Mouse (Mus musculus): ENCODE results near the gene Hist1h3d. TPM values are rescaled to one million over a fixed set of nuclear protein-coding genes. Genes with fewer than 3 reads are reported as not detected.
"Not testable (repeated sequence)": the region's sequence is repeated elsewhere in the genome, so short reads cannot be mapped to it uniquely, and the experiment has no call there.

Gene Hist1h3d
- polyA plus RNA-seq, 1 experiment from 2014 or later, result 4.8 TPM

DNA sequence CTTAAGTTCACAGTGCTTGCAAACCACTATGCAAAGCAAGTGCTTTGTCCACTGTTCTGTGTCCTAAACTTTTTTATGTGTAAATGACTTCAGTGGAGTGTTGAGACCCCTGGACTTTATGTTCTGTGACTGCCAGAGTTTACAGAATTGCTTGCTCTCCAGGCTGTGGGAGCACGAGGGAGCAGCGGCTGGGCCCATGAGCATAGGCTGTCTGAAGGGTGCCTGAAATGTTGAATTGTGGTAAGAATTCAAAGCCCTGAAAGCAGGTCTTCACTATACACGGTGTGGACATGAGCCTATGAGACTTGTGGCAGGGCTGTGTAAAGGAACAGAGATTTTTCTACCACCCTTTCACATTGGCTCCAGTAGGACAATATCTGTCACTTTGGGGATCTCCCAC is 36.1 kb downstream of the Hist1h3d start:
- Histone ChIP-seq H3K36me3 (no peaks in the 10 kb centered on the region), H3K4me3 (no peak overlapping the region), H3K4me1 (replicated peaks) (no peaks in the 10 kb centered on the region), H3K27ac (no peak overlapping the region), H3K27me3 (ENCODE audit: insufficient read depth, poor library complexity, severe bottlenecking) (no peaks in the 10 kb centered on the region), H3K9me3 (no peaks in the 10 kb centered on the region)
- WGBS, result 89% methylated on average over 3 of the region's 3 CpGs
- no peak for DNase-seq (ENCODE audit: low spot score)

DNA sequence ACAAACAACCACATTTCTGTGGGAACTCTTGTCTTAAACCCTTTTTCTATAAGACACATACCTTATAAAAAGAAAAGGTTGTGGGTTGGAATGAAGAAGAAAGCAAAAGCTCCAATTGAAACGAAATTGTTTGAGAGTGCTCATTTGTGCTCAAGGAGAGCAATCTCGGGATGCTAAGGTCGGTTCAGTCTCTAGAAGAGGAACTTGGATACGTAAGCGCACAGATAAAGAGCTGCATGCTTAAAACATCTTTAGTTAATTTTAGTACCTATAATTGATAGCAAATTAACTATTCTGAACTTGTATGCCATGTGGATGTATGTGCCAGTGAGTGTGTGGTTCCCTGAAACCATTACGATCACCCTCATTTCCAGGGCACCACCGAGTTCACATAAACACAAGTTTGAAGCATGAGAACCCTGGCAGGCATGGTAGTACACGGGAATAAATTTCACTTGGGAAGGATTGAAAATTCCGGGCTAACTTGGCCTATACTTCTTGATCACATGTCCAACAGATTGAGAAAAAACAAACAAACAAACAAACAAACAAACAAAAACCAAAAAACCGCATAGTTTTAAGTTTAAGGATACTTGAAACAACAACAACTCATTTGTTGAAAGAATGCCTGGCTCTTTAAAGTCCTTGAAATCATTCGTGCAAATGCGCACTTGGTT is 44.6 kb downstream of the Hist1h3d start:
- 61% methylated on average over 12 of the region's 12 CpGs for WGBS

DNA sequence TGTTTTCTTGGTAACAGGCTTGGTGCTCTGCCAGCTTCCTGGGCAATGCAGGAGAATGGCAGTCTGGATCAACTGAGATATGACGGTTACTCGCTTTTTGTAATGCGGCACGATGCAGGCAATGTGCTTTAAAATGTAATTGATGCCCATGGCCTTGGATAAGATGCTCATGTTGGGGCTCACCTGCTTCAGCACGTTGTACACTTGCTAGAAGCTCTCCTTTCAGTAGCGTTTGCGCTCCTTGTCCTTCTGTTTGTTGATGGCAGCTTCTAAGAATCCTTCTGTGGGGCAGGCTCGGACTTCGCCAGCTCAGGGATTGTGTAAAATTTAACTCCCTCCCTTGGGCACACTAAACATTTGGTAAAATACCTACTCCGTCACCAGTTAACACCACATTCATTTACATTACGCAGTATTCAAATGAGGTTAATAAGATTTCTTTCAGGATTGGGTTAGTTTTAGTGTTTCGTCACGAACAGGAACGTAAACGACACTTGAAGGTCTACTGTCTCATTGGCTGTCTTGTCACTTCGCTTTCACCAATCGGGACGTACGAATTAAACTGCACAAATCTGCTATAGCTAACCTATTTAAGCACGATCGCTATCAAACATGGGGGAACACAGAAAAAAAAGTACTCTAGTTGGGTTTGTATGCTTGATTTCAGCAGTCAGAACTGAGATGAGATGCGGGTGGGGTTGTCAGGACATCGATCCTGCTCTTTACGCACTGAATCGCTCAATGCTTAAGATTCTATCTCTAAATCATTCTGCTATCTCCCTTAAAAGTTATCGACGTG is 45.4 kb downstream of the Hist1h3d start, which contains the start of gene Hist1h2be:
TSS of gene Hist1h2be (minus strand) at position 392 of the 799 bp plus-strand sequence.
- no peaks in the 10 kb centered on the region for H3K9me3 ChIP-seq
- no peaks in the 10 kb centered on the region for H3K36me3 ChIP-seq
- H3K27ac ChIP-seq, result peak within 1 kb of the TSS; percentile 95
- H3K4me3 ChIP-seq, result peak within 1 kb of the TSS; percentile 71
- WGBS, result 2% methylated on average over 27 of the region's 27 CpGs
- DNase-seq (ENCODE audit: low spot score), result peak; percentile 76
- no peaks in the 10 kb centered on the region; the same call in 1 of the 2 replicates for H3K27me3 ChIP-seq (ENCODE audit: insufficient read depth, poor library complexity, severe bottlenecking)
- peaks cover 19% of the 10 kb centered on the region for H3K4me1 ChIP-seq (replicated peaks)

More for the DNA sequence above, 44.6 kb downstream of the Hist1h3d start:
- Histone ChIP-seq H3K4me3 (peak overlapping the region; percentile 71), H3K9me3 (no peaks in the 10 kb centered on the region), H3K27ac (peak overlapping the region; percentile 95), H3K4me1 (replicated peaks) (peaks cover 19% of the 10 kb centered on the region), H3K27me3 (ENCODE audit: insufficient read depth, poor library complexity, severe bottlenecking) (no peaks in the 10 kb centered on the region; the same call in 1 of the 2 replicates), H3K36me3 (no peaks in the 10 kb centered on the region)
- DNase-seq (ENCODE audit: low spot score), result no peak

DNA sequence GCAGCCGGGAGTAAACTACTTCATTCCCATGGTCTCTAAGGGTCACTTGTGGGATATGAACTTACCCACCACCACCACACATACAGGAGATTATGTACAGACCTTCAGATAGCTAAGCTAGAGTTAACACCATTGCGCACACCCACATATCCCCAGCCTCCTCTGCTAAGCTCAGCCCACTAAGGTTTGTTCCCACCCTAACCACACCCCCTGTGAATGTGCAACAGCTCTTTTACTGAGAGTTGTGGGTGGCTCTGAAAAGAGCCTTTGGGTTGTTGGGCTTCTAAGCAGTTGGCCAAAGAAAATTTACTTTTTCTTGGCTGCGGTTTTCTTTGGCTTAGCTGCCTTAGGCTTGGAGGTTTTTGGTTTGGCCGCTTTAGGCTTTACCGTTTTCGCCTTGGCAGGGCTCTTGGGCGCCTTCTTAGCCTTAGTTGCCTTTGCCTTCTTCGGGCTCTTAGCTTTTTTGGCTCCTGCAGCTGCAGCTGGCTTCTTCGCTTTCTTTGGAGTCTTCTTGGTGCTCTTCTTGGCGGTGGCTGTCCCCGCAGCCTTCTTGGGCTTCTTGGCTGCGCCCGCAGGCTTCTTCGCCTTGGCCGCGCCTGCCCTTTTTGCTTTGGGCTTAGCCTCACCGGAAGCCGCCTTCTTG is 46.1 kb downstream of the Hist1h3d start:
- Histone ChIP-seq H3K9me3 (no peaks in the 10 kb centered on the region), H3K36me3 (no peaks in the 10 kb centered on the region), H3K27ac (peak overlapping the region; percentile 95), H3K4me3 (peak overlapping the region; percentile 71), H3K4me1 (replicated peaks) (peaks cover 19% of the 10 kb centered on the region), H3K27me3 (ENCODE audit: insufficient read depth, poor library complexity, severe bottlenecking) (no peaks in the 10 kb centered on the region; the same call in 1 of the 2 replicates)
- peak; percentile 51 for DNase-seq (ENCODE audit: low spot score)
- WGBS, result 1% methylated on average over 18 of the region's 18 CpGs

DNA sequence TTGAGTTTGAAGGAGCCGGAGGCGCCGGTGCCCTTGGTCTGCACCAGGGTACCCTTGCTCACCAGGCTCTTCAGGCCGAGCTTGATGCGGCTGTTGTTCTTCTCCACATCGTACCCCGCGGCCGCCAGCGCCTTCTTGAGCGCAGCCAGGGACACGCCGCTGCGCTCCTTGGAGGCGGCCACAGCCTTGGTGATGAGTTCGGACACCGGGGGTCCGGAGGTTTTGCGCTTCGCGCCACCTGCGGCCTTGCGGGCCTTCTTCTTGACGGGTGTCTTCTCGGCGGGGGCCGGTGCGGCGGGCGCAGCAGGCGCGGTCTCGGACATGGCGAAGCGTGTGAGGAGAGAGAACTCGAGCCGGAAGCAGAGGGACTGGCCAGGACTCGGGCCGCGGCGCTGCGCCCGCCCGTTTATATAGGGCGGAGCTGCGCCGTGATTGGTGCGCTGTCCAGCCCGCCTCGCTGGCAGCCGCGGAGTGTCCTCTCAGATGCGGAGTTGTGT is 46.7 kb downstream of the Hist1h3d start, which contains the start of gene Hist1h1e:
TSS of gene Hist1h1e (minus strand) at position 384 of the 497 bp plus-strand sequence.
- not testable (repeated sequence) for H3K36me3 ChIP-seq; H3K9me3 ChIP-seq; H3K27me3 ChIP-seq (ENCODE audit: insufficient read depth, poor library complexity, severe bottlenecking)
- H3K27ac ChIP-seq, result peak within 1 kb of the TSS; percentile 95
- WGBS, result under 1% methylated on average over 53 of the region's 53 CpGs
- DNase-seq (ENCODE audit: low spot score), result peak; percentile 91
- H3K4me1 ChIP-seq (replicated peaks), result peaks cover 19% of the 10 kb centered on the region
- H3K4me3 ChIP-seq, result peak within 1 kb of the TSS; percentile 71

DNA sequence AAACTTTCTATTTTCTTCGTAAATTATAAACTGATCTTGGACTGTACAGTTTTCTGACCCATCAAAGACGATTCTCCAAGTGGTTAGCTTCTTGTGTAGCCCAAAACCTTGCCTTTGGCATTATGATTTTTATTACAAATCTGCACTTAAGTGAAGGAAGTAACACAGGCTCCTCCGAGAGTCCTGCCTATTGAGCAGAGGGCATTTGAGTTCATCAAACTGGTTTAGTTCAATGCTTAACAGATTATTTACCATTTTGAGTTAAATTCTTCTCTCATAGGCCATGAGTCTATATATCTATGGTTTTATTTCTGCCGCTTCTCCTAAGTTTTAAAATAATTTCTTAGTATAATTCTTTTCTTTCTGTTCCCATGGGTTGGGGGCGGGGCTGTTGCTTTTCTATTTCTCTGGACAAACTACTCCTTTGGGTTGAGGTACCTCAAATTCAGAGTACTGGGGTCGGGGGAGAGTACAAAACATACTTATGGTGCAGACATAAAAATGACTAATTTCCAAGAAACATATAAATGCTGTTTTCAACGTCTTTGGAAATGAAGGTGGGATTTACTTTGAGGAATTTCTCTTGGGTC is 47.4 kb downstream of the Hist1h3d start:
- no peaks in the 10 kb centered on the region; the same call in 1 of the 2 replicates for H3K27me3 ChIP-seq (ENCODE audit: insufficient read depth, poor library complexity, severe bottlenecking)
- no peaks in the 10 kb centered on the region for H3K36me3 ChIP-seq
- 31% methylated on average over 7 of the region's 7 CpGs for WGBS
- H3K4me1 ChIP-seq (replicated peaks), result peaks cover 19% of the 10 kb centered on the region
- peak overlapping the region; percentile 71 for H3K4me3 ChIP-seq
- no peak for DNase-seq (ENCODE audit: low spot score)
- no peaks in the 10 kb centered on the region for H3K9me3 ChIP-seq
- peak overlapping the region; percentile 95 for H3K27ac ChIP-seq

Other genes with a start within 250 kb of the Hist1h3d start
- 42.3 and 54.0 TPM in 2 replicates for gene Zfp322a, start 206.6 kb upstream of the Hist1h3d start, polyA plus RNA-seq (2016; fragmentation: Nextera tagmentation; extraction: Ambion mirVana)
- 13.4 and 14.5 TPM in 2 replicates for gene Abt1, start 151.9 kb upstream of the Hist1h3d start, polyA plus RNA-seq (2016; fragmentation: Nextera tagmentation; extraction: Ambion mirVana)
- 0.04 TPM in 1 of 2 replicates, not detected in the other for gene Btn1a1, start 109.9 kb upstream of the Hist1h3d start, polyA plus RNA-seq (2016; fragmentation: Nextera tagmentation; extraction: Ambion mirVana)
- 0.29 and 0.35 TPM in 2 replicates for gene Btn2a2, start 86.9 kb upstream of the Hist1h3d start, polyA plus RNA-seq (2016; fragmentation: Nextera tagmentation; extraction: Ambion mirVana)
- gene Hist1h4h, start 44.7 kb upstream of the Hist1h3d start, polyA plus RNA-seq (2016; fragmentation: Nextera tagmentation; extraction: Ambion mirVana), result 5.8 and 7.4 TPM in 2 replicates
- gene Hist1h2af, start 41.9 kb upstream of the Hist1h3d start, polyA plus RNA-seq (2016; fragmentation: Nextera tagmentation; extraction: Ambion mirVana), result 7.8 and 9.2 TPM in 2 replicates
- gene Hist1h3g, start 40.3 kb upstream of the Hist1h3d start, polyA plus RNA-seq (2016; fragmentation: Nextera tagmentation; extraction: Ambion mirVana), result 3.3 and 6.0 TPM in 2 replicates
- gene Hist1h2bh, start 32.4 kb upstream of the Hist1h3d start, polyA plus RNA-seq (2016; fragmentation: Nextera tagmentation; extraction: Ambion mirVana), result 0.51 and 1.1 TPM in 2 replicates
- gene Hist1h3f, start 31.7 kb upstream of the Hist1h3d start, polyA plus RNA-seq (2016; fragmentation: Nextera tagmentation; extraction: Ambion mirVana), result 0.92 and 1.1 TPM in 2 replicates
- 0.56 TPM in 1 of 2 replicates, not detected in the other for gene Hist1h4f, start 24.1 kb upstream of the Hist1h3d start, polyA plus RNA-seq (2016; fragmentation: Nextera tagmentation; extraction: Ambion mirVana)
- gene Hist1h1d, start 22.5 kb upstream of the Hist1h3d start, polyA plus RNA-seq (2016; fragmentation: Nextera tagmentation; extraction: Ambion mirVana), result 0.37 and 0.49 TPM in 2 replicates
- gene Hist1h3e, start 13.4 kb upstream of the Hist1h3d start, polyA plus RNA-seq (2016; fragmentation: Nextera tagmentation; extraction: Ambion mirVana), result 5.3 and 5.6 TPM in 2 replicates
- gene Hist1h2ae, start 4.5 kb upstream of the Hist1h3d start, polyA plus RNA-seq (2016; fragmentation: Nextera tagmentation; extraction: Ambion mirVana), result 102 and 103 TPM in 2 replicates
- gene Hist1h2bg, start 4.4 kb upstream of the Hist1h3d start, polyA plus RNA-seq (2016; fragmentation: Nextera tagmentation; extraction: Ambion mirVana), result 7.0 and 7.3 TPM in 2 replicates
- 4.7 and 5.1 TPM in 2 replicates for gene Hist1h2bf, start 1.6 kb upstream of the Hist1h3d start, polyA plus RNA-seq (2016; fragmentation: Nextera tagmentation; extraction: Ambion mirVana)
- 1.8 and 2.2 TPM in 2 replicates for gene Hist1h2ad, start 1.4 kb upstream of the Hist1h3d start, polyA plus RNA-seq (2016; fragmentation: Nextera tagmentation; extraction: Ambion mirVana)
- gene Hist1h4d, start 5.8 kb downstream of the Hist1h3d start, polyA plus RNA-seq (2016; fragmentation: Nextera tagmentation; extraction: Ambion mirVana), result 101 and 107 TPM in 2 replicates
- 2.5 and 2.7 TPM in 2 replicates for gene Hist1h2be, start 45.4 kb downstream of the Hist1h3d start, polyA plus RNA-seq (2016; fragmentation: Nextera tagmentation; extraction: Ambion mirVana)
- 22.0 and 26.3 TPM in 2 replicates for gene Hist1h1e, start 46.8 kb downstream of the Hist1h3d start, polyA plus RNA-seq (2016; fragmentation: Nextera tagmentation; extraction: Ambion mirVana)
- gene Hist1h2ac, start 108.2 kb downstream of the Hist1h3d start, polyA plus RNA-seq (2016; fragmentation: Nextera tagmentation; extraction: Ambion mirVana), result 0.80 and 1.2 TPM in 2 replicates
- gene Hist1h2bc, start 108.4 kb downstream of the Hist1h3d start, polyA plus RNA-seq (2016; fragmentation: Nextera tagmentation; extraction: Ambion mirVana), result 23.1 and 26.2 TPM in 2 replicates
- gene Hist1h1t, start 120.1 kb downstream of the Hist1h3d start, polyA plus RNA-seq (2016; fragmentation: Nextera tagmentation; extraction: Ambion mirVana), result not detected in 2 replicates
- gene Hist1h4c, start 122.7 kb downstream of the Hist1h3d start, polyA plus RNA-seq (2016; fragmentation: Nextera tagmentation; extraction: Ambion mirVana), result 5.4 TPM in 2 replicates
- gene Hfe, start 135.1 kb downstream of the Hist1h3d start, polyA plus RNA-seq (2016; fragmentation: Nextera tagmentation; extraction: Ambion mirVana), result 3.2 and 3.5 TPM in 2 replicates
- 10.6 and 12.6 TPM in 2 replicates for gene Hist1h1c, start 163.0 kb downstream of the Hist1h3d start, polyA plus RNA-seq (2016; fragmentation: Nextera tagmentation; extraction: Ambion mirVana)
- gene Hist1h3c, start 169.8 kb downstream of the Hist1h3d start, polyA plus RNA-seq (2016; fragmentation: Nextera tagmentation; extraction: Ambion mirVana), result 6.9 and 8.6 TPM in 2 replicates
- 1.8 and 2.4 TPM in 2 replicates for gene Hist1h2bb, start 171.0 kb downstream of the Hist1h3d start, polyA plus RNA-seq (2016; fragmentation: Nextera tagmentation; extraction: Ambion mirVana)
- gene Hist1h2ab, start 175.4 kb downstream of the Hist1h3d start, polyA plus RNA-seq (2016; fragmentation: Nextera tagmentation; extraction: Ambion mirVana), result 45.2 and 49.3 TPM in 2 replicates
- 5.5 and 8.8 TPM in 2 replicates for gene Hist1h3b, start 176.5 kb downstream of the Hist1h3d start, polyA plus RNA-seq (2016; fragmentation: Nextera tagmentation; extraction: Ambion mirVana)
- 4.9 and 5.4 TPM in 2 replicates for gene Hist1h4b, start 181.2 kb downstream of the Hist1h3d start, polyA plus RNA-seq (2016; fragmentation: Nextera tagmentation; extraction: Ambion mirVana)
- gene Hist1h4a, start 185.5 kb downstream of the Hist1h3d start, polyA plus RNA-seq (2016; fragmentation: Nextera tagmentation; extraction: Ambion mirVana), result not detected in 2 replicates
- gene Hist1h3a, start 186.6 kb downstream of the Hist1h3d start, polyA plus RNA-seq (2016; fragmentation: Nextera tagmentation; extraction: Ambion mirVana), result 3.7 and 4.8 TPM in 2 replicates
- gene Hist1h1a, start 187.9 kb downstream of the Hist1h3d start, polyA plus RNA-seq (2016; fragmentation: Nextera tagmentation; extraction: Ambion mirVana), result 2.3 and 3.4 TPM in 2 replicates
- not detected in 2 replicates for gene Trim38, start 194.2 kb downstream of the Hist1h3d start, polyA plus RNA-seq (2016; fragmentation: Nextera tagmentation; extraction: Ambion mirVana)
- not detected in 2 replicates for gene Slc17a2, start 231.2 kb downstream of the Hist1h3d start, polyA plus RNA-seq (2016; fragmentation: Nextera tagmentation; extraction: Ambion mirVana)